Mouse (Mus musculus) myocyte (in vitro differentiated cells): Measurements from ENCODE around the gene Kcnab1. TPM values are rescaled to one million over a fixed set of nuclear protein-coding genes. Genes with fewer than 3 reads are reported as not detected.

Source experiments
- H3K27me3 ChIP-seq: one replicate; pipeline ENCODE4 v1.6.1; 2011; ENCODE audit not compliant: control insufficient read depth, insufficient read depth, insufficient read length
- H3K36me3 ChIP-seq: one replicate; pipeline ENCODE4 v1.6.1; 2011; ENCODE audit not compliant: control insufficient read depth, insufficient read depth
- H3K4me2 ChIP-seq: one replicate; pipeline ENCODE4 v1.6.1; 2011; ENCODE audit warnings: low read depth, control low read depth
- H3K4me3 ChIP-seq: one replicate; pipeline ENCODE4 v1.5.1; 2011; ENCODE audit warnings: mild to moderate bottlenecking, control low read depth, moderate library complexity
- H3K79me2 ChIP-seq: one replicate; pipeline ENCODE4 v1.6.1; 2011; ENCODE audit not compliant: control insufficient read depth, insufficient read depth
- H3ac ChIP-seq: one replicate; pipeline ENCODE4 v1.6.1; 2011; ENCODE audit not compliant: control insufficient read depth, insufficient read length
- CEBPB ChIP-seq: IDR thresholded peaks from 2 replicates; pipeline ENCODE4 v1.6.1; 2011; ENCODE audit warnings: mild to moderate bottlenecking, moderate library complexity; ENCODE audit not compliant: poor library complexity, insufficient read depth, severe bottlenecking
- E2F4 ChIP-seq: IDR thresholded peaks from one replicate; pipeline ENCODE4 v1.6.1; 2011; ENCODE audit warnings: mild to moderate bottlenecking, control low read depth, moderate library complexity; ENCODE audit not compliant: insufficient read depth
- MAX ChIP-seq: IDR thresholded peaks from one replicate; pipeline ENCODE4 v1.6.1; 2011; ENCODE audit warnings: low read depth, mild to moderate bottlenecking, control low read depth
- MYOD1 ChIP-seq, 3 experiments: IDR thresholded peaks; one replicate each; pipeline ENCODE4 v1.6.1; 2011; ENCODE audit warnings: control low read depth in 2 of 3, low read depth in 2 of 3, mild to moderate bottlenecking in 2 of 3, moderate library complexity in 1 of 3; ENCODE audit not compliant: insufficient read length in 2 of 3, control insufficient read depth in 1 of 3
- MYOG ChIP-seq, 3 experiments: IDR thresholded peaks; one replicate each; pipeline ENCODE4 v1.6.1; 2011; ENCODE audit warnings: control low read depth in 2 of 3, low read depth in 2 of 3, mild to moderate bottlenecking in 2 of 3; ENCODE audit not compliant: insufficient read length in 2 of 3, control insufficient read depth in 1 of 3, insufficient read depth in 1 of 3
- POLR2A ChIP-seq: IDR thresholded peaks from one replicate; pipeline ENCODE4 v1.6.1; 2011; ENCODE audit warnings: low read depth, mild to moderate bottlenecking, control low read depth, moderate library complexity; ENCODE audit not compliant: insufficient read length
- POLR2AphosphoS2 ChIP-seq: IDR thresholded peaks from one replicate; pipeline ENCODE4 v1.6.1; 2011; ENCODE audit warnings: low read depth, control low read depth; ENCODE audit not compliant: insufficient read length
- REST ChIP-seq: IDR thresholded peaks from one replicate; pipeline ENCODE4 v1.6.1; 2011; ENCODE audit warnings: mild to moderate bottlenecking, control low read depth, moderate library complexity; ENCODE audit not compliant: insufficient read depth, insufficient read length
- SRF ChIP-seq: IDR thresholded peaks from one replicate; pipeline ENCODE4 v1.6.1; 2011; ENCODE audit warnings: low read depth; ENCODE audit not compliant: control insufficient read depth, insufficient read length
- TCF12 ChIP-seq: IDR thresholded peaks from one replicate; pipeline ENCODE4 v1.6.1; 2011; ENCODE audit warnings: mild to moderate bottlenecking, control low read depth; ENCODE audit not compliant: poor library complexity, insufficient read depth, severe bottlenecking
- TCF3 ChIP-seq: IDR thresholded peaks from one replicate; pipeline ENCODE4 v1.6.1; 2011; ENCODE audit warnings: low read depth, control low read depth; ENCODE audit not compliant: insufficient read length
- USF1 ChIP-seq: IDR thresholded peaks from one replicate; pipeline ENCODE4 v1.6.1; 2011; ENCODE audit warnings: low read depth, mild to moderate bottlenecking, control low read depth, moderate library complexity
- polyA plus RNA-seq: library from polyadenylated mRNA; unstranded; fragments of >200 nt; fragmentation: generic; extraction: Trizol; gene quantifications from one replicate; pipeline ENCODE4 v1.2.1, GENCODE M21; 2012; ENCODE audit warnings: missing spikeins

The Kcnab1 gene
- polyA plus RNA-seq, 1 experiment = 0.08 TPM

DNA sequence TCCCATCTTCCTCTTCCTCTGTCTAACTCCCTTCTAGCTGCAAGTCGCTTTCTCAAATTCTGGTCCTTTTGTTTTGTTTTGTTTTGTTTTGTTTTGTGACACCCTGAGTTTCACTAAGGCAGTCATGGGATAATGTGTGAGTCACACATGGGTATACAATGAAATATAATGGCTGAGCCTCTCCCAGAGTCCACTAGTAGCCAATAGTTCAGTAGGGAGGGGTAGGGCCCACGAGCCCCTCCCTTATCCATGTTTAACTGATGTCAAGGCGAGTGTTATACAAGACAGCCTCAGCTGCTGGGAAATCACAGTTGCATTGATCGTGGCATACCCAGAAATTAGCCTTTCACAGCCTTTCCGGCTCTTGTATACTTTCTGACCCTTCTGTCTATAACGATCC lies 206.7 kb downstream of the Kcnab1 start:
- H3K4me2 ChIP-seq = no peak overlapping the region
- H3K79me2 ChIP-seq = no peaks in the 10 kb centered on the region
- H3K4me3 ChIP-seq = no peak overlapping the region
- no peak for TF ChIP-seq SRF
- TF ChIP-seq USF1 = no peak
- TF ChIP-seq TCF12 = no peak
- TF ChIP-seq E2F4 = no peak
- no peak for TF ChIP-seq MYOD1 (IDR thresholded peaks at IDR 0.05; ENCODE audit: control insufficient read depth in 1 of 3, insufficient read length in 2 of 3, low read depth in 2 of 3)
- TF ChIP-seq POLR2A = no peak
- TF ChIP-seq TCF3 = no peak
- no peaks in the 10 kb centered on the region for H3K36me3 ChIP-seq
- H3K27me3 ChIP-seq = no peaks in the 10 kb centered on the region
- no peak overlapping the region for H3ac ChIP-seq

DNA sequence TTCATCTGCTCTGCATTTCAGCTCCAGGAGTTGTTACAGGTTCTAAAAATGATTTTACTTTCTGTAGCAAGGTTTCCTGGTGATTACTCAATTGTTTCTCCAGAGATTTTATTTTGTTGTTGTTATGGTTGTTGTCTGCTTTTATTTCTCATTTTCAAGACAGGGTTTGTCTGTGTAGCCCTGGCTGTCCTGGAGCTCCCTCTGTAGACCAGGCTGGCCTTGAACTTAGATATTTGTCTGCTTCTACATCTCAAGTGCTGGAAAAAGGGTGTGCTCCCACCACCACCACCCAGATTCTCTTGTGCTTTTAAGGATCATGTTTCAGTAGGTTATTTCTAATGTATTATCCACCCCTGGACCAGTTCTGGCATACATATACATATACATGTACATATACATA lies 207.6 kb downstream of the Kcnab1 start:
- Histone ChIP-seq H3K36me3 (no peaks in the 10 kb centered on the region), H3K27me3 (no peaks in the 10 kb centered on the region), H3K4me3 (no peak overlapping the region), H3K4me2 (no peak overlapping the region), H3ac (no peak overlapping the region), H3K79me2 (no peaks in the 10 kb centered on the region)
- TF ChIP-seq CEBPB = no peak

- Histone ChIP-seq H3K36me3 (no peaks in the 10 kb centered on the region), H3ac (no peak overlapping the region), H3K4me3 (no peak overlapping the region), H3K27me3 (no peaks in the 10 kb centered on the region), H3K4me2 (no peak overlapping the region), H3K79me2 (no peaks in the 10 kb centered on the region)
- TF ChIP-seq MAX (no peak), POLR2AphosphoS2 (no peak), TCF3 (no peak), CEBPB (no peak), POLR2A (no peak), TCF12 (no peak), E2F4 (no peak), SRF (no peak), USF1 (no peak), MYOD1 (IDR thresholded peaks at IDR 0.05; ENCODE audit: control insufficient read depth in 1 of 3, insufficient read length in 2 of 3, low read depth in 2 of 3) (no peak), MYOG (IDR thresholded peaks at IDR 0.05; ENCODE audit: control insufficient read depth in 1 of 3, insufficient read depth in 1 of 3, insufficient read length in 2 of 3, low read depth in 2 of 3) (no peak), REST (no peak)
Observed at GRCm38 (mm10) chr3:65317876-65318537, 208.8 kb downstream of the Kcnab1 start.

DNA sequence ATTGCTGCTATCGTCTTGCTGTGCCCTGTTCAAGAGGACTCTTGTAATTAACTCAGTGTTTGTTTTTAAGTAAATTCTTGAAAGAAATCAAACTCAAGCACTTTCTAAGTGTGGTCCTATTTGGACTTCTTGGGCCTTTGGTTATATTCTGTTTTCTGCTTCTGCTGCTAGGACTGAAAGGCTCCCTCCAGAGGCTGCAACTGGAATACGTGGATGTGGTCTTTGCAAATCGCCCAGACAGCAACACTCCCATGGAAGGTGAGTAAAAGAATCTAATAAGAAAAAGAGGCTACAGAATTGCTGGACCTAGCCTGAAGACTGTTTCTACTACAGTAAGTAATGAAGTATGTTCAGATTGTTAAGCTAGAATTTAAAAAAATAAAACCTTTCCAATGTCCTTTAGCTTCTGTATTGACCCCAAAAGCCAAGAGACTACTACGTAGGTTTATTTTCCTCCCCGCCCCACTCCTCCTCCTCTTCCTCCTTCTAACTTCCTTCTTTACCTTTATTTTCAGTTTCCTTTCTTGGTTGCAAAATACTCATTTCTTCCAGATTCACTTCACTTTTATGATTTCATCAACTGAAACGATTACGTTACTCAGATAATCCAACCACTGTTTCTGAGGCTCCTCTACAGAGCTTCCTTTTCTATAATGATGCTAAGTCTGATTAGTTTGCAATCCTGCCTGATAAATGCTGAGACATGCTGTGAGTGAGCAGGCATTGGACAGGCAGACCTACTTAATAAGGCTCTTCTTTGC lies 210.2 kb downstream of the Kcnab1 start:
- H3K36me3 ChIP-seq = no peaks in the 10 kb centered on the region
- TF ChIP-seq CEBPB = no peak
- TF ChIP-seq POLR2AphosphoS2 = no peak
- no peak for TF ChIP-seq E2F4
- no peak for TF ChIP-seq MYOG (IDR thresholded peaks at IDR 0.05; ENCODE audit: control insufficient read depth in 1 of 3, insufficient read depth in 1 of 3, insufficient read length in 2 of 3, low read depth in 2 of 3)
- no peak for TF ChIP-seq MYOD1 (IDR thresholded peaks at IDR 0.05; ENCODE audit: control insufficient read depth in 1 of 3, insufficient read length in 2 of 3, low read depth in 2 of 3)
- TF ChIP-seq REST = no peak
- TF ChIP-seq TCF12 = no peak
- TF ChIP-seq POLR2A = no peak
- no peak for TF ChIP-seq SRF
- no peak for TF ChIP-seq MAX
- no peak for TF ChIP-seq TCF3
- no peak for TF ChIP-seq USF1
- H3ac ChIP-seq = no peak overlapping the region
- H3K4me3 ChIP-seq = no peak overlapping the region
- H3K4me2 ChIP-seq = no peak overlapping the region
- H3K79me2 ChIP-seq = no peaks in the 10 kb centered on the region
- no peaks in the 10 kb centered on the region for H3K27me3 ChIP-seq

DNA sequence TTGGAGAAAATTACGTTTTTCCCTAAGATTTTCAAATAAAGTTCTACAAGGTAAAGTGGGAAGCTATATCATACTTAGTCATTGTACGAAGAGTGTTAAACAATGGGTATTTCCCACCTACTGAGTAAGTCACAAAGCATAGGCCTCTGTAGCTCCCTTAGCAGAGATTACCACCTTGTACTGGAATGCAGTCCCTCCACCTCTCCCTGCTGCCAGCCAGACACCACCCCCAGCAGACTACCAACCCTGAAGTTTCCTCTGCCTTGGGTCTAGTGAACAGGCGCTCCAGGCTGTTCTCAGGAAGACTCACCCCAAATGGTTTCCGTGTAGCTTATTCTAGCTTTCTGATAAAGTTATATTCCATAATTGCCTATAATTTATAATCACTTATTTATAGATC lies 211.8 kb downstream of the Kcnab1 start:
- no peak overlapping the region for H3K4me2 ChIP-seq
- no peak for TF ChIP-seq SRF
- H3K36me3 ChIP-seq = no peaks in the 10 kb centered on the region
- no peak overlapping the region for H3K4me3 ChIP-seq
- H3ac ChIP-seq = no peak overlapping the region
- no peaks in the 10 kb centered on the region for H3K27me3 ChIP-seq
- no peaks in the 10 kb centered on the region for H3K79me2 ChIP-seq
